Mouse (Mus musculus): ENCODE measurements around the gene Taar9. TPM values are rescaled to one million over a fixed set of nuclear protein-coding genes. Genes with fewer than 3 reads are reported as not detected.
A peak's percentile ranks its signal among the peaks of the same experiment; 100 is the strongest.
"Not testable (repeated sequence)": the region's sequence is repeated elsewhere in the genome, so short reads cannot be mapped to it uniquely, and the experiment has no call there.

The Taar9 gene
- polyA plus RNA-seq (2014; fragmentation: Nextera tagmentation; extraction: Ambion mirVana): not detected in 2 replicates

DNA sequence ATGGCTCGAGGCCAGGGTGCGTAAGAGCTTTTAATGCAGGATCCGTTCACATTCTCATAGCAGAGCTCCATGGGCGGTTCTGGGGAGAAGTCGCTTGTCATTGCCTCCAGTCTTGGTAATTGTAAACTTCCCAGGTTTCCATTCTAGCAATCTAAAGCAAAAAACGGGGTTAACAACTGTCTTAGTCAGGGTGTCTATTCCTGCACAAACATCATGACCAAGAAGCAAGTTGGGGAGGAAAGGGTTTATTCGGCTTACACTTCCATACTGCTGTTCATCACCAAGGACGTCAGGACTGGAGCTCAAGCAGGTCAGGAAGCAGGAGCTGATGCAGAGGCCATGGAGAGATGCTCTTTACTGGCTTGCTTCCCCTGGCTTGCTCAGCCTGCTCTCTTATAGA, at the start of gene Taar9:
Gene Taar9, minus strand, starts transcription at position 101 of the 400 bp plus-strand sequence.
- H3K9me3 ChIP-seq (ENCODE audit: control insufficient read depth, low read length); ATAC-seq (ENCODE audit: insufficient number of reproducible peaks, insufficient read depth, low FRiP score, low read depth): not testable (repeated sequence)
- 80% methylated on average over 8 of the region's 8 CpGs for WGBS

DNA sequence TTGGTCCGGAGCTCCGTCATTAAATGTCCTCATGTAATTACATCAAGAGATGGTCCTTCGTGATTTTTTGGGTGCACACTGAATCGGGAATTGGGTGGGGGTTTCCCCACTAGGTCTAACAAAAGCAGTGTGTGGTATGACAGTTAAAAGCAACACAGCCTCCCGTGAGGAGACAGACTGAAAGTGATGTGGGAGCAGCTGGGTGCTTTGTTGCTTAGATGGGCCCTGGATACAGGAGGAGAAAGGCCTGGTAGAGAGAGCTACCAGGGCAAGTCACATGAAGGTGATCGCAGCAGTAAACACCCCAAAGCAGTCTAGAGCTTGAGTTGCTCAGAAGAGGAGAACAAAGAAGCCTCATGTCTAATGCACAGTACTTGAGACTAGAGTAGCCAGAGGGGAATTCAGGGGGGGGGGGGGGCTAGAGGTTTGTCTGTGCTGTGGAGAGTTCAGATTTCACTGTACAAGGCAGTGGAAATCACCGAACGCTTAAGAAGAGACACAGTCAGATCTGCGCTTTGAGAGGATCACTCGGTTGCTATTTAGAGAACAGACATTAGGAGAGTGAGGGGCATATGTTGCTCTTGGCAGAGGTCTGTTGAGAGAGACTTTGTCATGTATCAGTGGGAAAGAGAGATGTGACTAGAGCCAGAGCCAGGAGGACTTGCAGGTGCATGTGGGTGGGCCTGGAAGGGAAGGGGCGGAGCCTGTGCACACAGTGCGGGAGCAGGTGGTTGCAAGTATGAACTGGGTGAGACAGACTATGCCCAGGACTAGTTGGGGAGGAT, 49.3 kb upstream of the Taar9 start:
- WGBS: 74% methylated on average over 12 of the region's 12 CpGs
- Histone ChIP-seq H3K4me1 (ENCODE audit: control insufficient read depth in 2 of 2, insufficient read depth in 2 of 2, low read length in 2 of 2) (peaks cover 4 to 15% of the 10 kb centered on the region in 2 experiments; a peak in 2 of 4 replicates), H3K4me3 (ENCODE audit: control insufficient read depth in 1 of 2, insufficient read depth in 1 of 2, low read depth in 1 of 2, low read length in 2 of 2) (no peak overlapping the region), H3K27me3 (ENCODE audit: control insufficient read depth, insufficient read depth, low read length) (no peaks in the 10 kb centered on the region), H3K27ac (replicated peaks in 1 of 2; ENCODE audit: control insufficient read depth in 1 of 2, insufficient read depth in 1 of 2, low read depth in 2 of 2, low read length in 2 of 2) (peak overlapping the region; percentile 27 to 41; a peak in 1 of 4 replicates), H3K9me3 (ENCODE audit: control insufficient read depth, low read length) (no peaks in the 10 kb centered on the region), H3K9ac (ENCODE audit: low read length) (no peak overlapping the region), H3K4me2 (ENCODE audit: low read length) (no peak overlapping the region), H3K36me3 (ENCODE audit: control insufficient read depth, insufficient read depth, low read length) (peaks cover 46% of the 10 kb centered on the region)
- 0 out of 2 replicates have a peak, but pooled peaks have one; percentile 17 for ATAC-seq (ENCODE audit: insufficient number of reproducible peaks, insufficient read depth, low FRiP score, low read depth)

More for the DNA sequence above, at the start of gene Taar9:
- not testable (repeated sequence) for H3K4me2 ChIP-seq (ENCODE audit: low read length); H3K4me1 ChIP-seq (ENCODE audit: control insufficient read depth in 2 of 2, insufficient read depth in 2 of 2, low read length in 2 of 2); H3K27ac ChIP-seq (replicated peaks in 1 of 2; ENCODE audit: control insufficient read depth in 1 of 2, insufficient read depth in 1 of 2, low read depth in 2 of 2, low read length in 2 of 2); H3K27me3 ChIP-seq (ENCODE audit: control insufficient read depth, insufficient read depth, low read length); H3K9ac ChIP-seq (ENCODE audit: low read length); H3K36me3 ChIP-seq (ENCODE audit: control insufficient read depth, insufficient read depth, low read length); H3K4me3 ChIP-seq (ENCODE audit: control insufficient read depth in 1 of 2, insufficient read depth in 1 of 2, low read depth in 1 of 2, low read length in 2 of 2)

DNA sequence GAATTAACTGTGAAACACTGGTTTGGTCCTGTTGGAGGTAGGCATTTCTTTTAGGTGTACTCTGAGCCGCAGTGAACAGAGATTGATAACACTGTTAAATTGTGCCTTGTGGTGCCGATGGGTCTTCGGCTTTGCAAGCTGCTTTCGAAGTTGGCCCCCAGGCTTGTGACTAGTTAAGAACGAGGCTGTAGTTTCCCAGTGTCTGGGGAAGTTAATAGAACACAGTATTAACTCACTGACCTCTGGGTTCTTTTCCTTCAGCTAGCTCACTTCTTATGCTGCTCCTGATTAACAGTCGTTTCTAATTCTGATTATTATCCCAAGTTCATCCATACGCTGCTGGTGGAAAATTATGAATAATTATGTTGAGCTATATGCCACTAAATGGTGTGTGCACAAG, 40.8 kb upstream of the Taar9 start:
- 25% methylated on average over 7 of the region's 7 CpGs for WGBS
- peak overlapping the region; percentile 91 for H3K9ac ChIP-seq (ENCODE audit: low read length)
- peak overlapping the region; percentile 69 for H3K4me2 ChIP-seq (ENCODE audit: low read length)
- no peaks in the 10 kb centered on the region for H3K9me3 ChIP-seq (ENCODE audit: control insufficient read depth, low read length)
- peaks cover 0 to 12% of the 10 kb centered on the region in 2 experiments; a peak in 1 of 4 replicates for H3K4me1 ChIP-seq (ENCODE audit: control insufficient read depth in 2 of 2, insufficient read depth in 2 of 2, low read length in 2 of 2)
- H3K4me3 ChIP-seq (ENCODE audit: control insufficient read depth in 1 of 2, insufficient read depth in 1 of 2, low read depth in 1 of 2, low read length in 2 of 2): peak overlapping the region; percentile 38 to 76
- ATAC-seq (ENCODE audit: insufficient number of reproducible peaks, insufficient read depth, low FRiP score, low read depth): no peak
- no peaks in the 10 kb centered on the region for H3K27me3 ChIP-seq (ENCODE audit: control insufficient read depth, insufficient read depth, low read length)
- no peak overlapping the region for H3K27ac ChIP-seq (replicated peaks in 1 of 2; ENCODE audit: control insufficient read depth in 1 of 2, insufficient read depth in 1 of 2, low read depth in 2 of 2, low read length in 2 of 2)
- peaks cover 23% of the 10 kb centered on the region for H3K36me3 ChIP-seq (ENCODE audit: control insufficient read depth, insufficient read depth, low read length)

DNA sequence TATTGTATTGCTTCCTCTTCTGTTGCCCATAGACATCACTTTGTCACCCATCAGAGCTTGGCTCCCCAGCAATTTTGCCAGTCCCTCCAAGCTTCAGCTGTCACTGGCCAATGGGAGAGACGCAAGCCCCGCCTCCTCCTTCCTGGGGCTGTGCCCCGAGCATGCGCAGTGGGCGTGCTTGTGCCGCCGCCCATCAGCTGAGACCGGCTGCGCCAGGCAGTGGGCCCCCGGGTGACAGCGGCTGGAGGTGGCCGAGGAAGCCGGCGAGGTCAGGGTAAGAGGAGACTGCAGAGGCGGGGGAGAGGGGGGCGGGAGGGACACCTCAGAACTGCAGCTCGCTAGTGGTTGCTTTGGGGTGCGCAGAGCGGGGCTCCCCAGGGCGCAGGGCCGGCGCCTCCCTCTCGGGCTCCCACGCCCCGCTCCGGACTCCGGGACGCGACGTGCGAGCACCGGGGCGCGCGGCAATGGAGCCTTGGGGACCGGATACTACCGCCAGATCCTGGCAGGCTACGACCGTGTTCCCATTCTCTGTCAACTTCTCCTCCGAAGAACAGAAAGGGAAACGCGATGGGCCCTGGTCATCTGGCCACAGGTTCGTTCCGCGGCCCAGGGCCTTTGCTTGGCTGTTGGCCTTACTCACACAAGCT, 39.9 kb upstream of the Taar9 start, which contains the start of gene Stx7:
Gene Stx7, plus strand, starts transcription at position 168 of the 647 bp plus-strand sequence.
- Histone ChIP-seq H3K9me3 (ENCODE audit: control insufficient read depth, low read length) (no peaks in the 10 kb centered on the region), H3K4me3 (ENCODE audit: control insufficient read depth in 1 of 2, insufficient read depth in 1 of 2, low read depth in 1 of 2, low read length in 2 of 2) (peak within 1 kb of the TSS; percentile 76 to 99), H3K27ac (replicated peaks in 1 of 2; ENCODE audit: control insufficient read depth in 1 of 2, insufficient read depth in 1 of 2, low read depth in 2 of 2, low read length in 2 of 2) (peak within 1 kb of the TSS; percentile 79 to 80), H3K4me2 (ENCODE audit: low read length) (peak within 1 kb of the TSS; percentile 69), H3K36me3 (ENCODE audit: control insufficient read depth, insufficient read depth, low read length) (peaks cover 17% of the 10 kb centered on the region), H3K27me3 (ENCODE audit: control insufficient read depth, insufficient read depth, low read length) (no peaks in the 10 kb centered on the region), H3K4me1 (ENCODE audit: control insufficient read depth in 2 of 2, insufficient read depth in 2 of 2, low read length in 2 of 2) (peaks cover 0 to 12% of the 10 kb centered on the region in 2 experiments; a peak in 1 of 4 replicates), H3K9ac (ENCODE audit: low read length) (peak within 1 kb of the TSS; percentile 91)
- 0% methylated on average over 44 of the region's 45 CpGs for WGBS
- peak; percentile 96 for ATAC-seq (ENCODE audit: insufficient number of reproducible peaks, insufficient read depth, low FRiP score, low read depth)

DNA sequence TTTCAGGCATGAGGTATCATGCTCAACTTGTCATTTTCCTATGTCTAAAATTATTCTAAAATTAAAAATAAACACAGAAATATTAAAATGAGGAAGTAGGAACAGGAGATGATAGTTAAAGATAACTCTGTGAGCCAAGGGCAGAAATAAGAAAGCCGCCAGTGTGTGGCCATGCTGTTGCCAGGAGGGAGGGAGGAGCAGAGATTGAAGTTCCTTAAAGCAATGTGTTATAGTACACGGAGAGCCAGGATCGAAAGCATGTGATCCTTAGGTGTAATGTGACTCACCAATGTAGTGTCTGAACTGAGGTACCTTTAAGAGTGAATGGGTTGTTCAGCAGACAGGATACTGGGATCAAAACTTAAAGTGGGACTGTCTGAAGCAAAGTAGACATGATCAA, 33.4 kb upstream of the Taar9 start:
- H3K4me1 ChIP-seq (ENCODE audit: control insufficient read depth in 2 of 2, insufficient read depth in 2 of 2, low read length in 2 of 2): no peaks in the 10 kb centered on the region
- H3K27ac ChIP-seq (replicated peaks in 1 of 2; ENCODE audit: control insufficient read depth in 1 of 2, insufficient read depth in 1 of 2, low read depth in 2 of 2, low read length in 2 of 2): no peak overlapping the region
- no peaks in the 10 kb centered on the region for H3K9me3 ChIP-seq (ENCODE audit: control insufficient read depth, low read length)
- H3K36me3 ChIP-seq (ENCODE audit: control insufficient read depth, insufficient read depth, low read length): no peaks in the 10 kb centered on the region
- H3K4me3 ChIP-seq (ENCODE audit: control insufficient read depth in 1 of 2, insufficient read depth in 1 of 2, low read depth in 1 of 2, low read length in 2 of 2): no peak overlapping the region
- no peaks in the 10 kb centered on the region for H3K27me3 ChIP-seq (ENCODE audit: control insufficient read depth, insufficient read depth, low read length)
- ATAC-seq (ENCODE audit: insufficient number of reproducible peaks, insufficient read depth, low FRiP score, low read depth): no peak
- WGBS: 77% methylated on average over 3 of the region's 3 CpGs
- no peak overlapping the region for H3K9ac ChIP-seq (ENCODE audit: low read length)
- no peak overlapping the region for H3K4me2 ChIP-seq (ENCODE audit: low read length)

DNA sequence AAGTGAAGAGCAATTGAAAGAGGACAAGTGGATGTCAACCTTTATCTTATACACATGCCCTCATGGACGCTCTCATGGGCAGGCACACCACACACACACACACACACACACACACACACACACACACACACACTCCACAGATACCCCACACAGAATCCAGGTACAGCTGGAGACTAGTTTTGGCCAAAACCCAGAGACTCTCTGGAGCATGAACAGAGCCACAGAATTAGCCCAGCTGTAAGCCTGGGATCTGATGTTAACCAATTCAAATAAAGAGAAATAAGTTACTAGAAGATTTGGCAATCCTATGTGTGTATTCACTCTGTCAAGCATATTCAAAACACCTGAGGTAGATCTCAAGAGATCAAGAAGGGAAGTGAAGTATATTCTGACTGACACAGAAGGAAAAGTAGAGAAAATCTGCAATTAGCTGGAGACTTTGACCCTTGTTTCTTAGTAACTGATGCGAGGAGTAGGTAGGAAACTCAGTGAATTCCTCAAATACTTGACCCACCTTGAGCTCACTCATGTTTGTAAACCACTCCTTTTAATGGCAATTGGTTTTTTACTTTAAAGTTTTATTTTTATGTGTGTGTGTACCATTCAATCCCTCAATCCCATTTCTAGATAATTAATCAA, 29.4 kb upstream of the Taar9 start:
- WGBS: 56% methylated on average over 2 of the region's 2 CpGs
- Histone ChIP-seq H3K27ac (replicated peaks in 1 of 2; ENCODE audit: control insufficient read depth in 1 of 2, insufficient read depth in 1 of 2, low read depth in 2 of 2, low read length in 2 of 2) (no peak overlapping the region), H3K4me2 (ENCODE audit: low read length) (no peak overlapping the region), H3K4me3 (ENCODE audit: control insufficient read depth in 1 of 2, insufficient read depth in 1 of 2, low read depth in 1 of 2, low read length in 2 of 2) (no peak overlapping the region), H3K36me3 (ENCODE audit: control insufficient read depth, insufficient read depth, low read length) (no peaks in the 10 kb centered on the region), H3K9ac (ENCODE audit: low read length) (no peak overlapping the region), H3K9me3 (ENCODE audit: control insufficient read depth, low read length) (no peaks in the 10 kb centered on the region), H3K4me1 (ENCODE audit: control insufficient read depth in 2 of 2, insufficient read depth in 2 of 2, low read length in 2 of 2) (no peaks in the 10 kb centered on the region), H3K27me3 (ENCODE audit: control insufficient read depth, insufficient read depth, low read length) (no peaks in the 10 kb centered on the region)
- ATAC-seq (ENCODE audit: insufficient number of reproducible peaks, insufficient read depth, low FRiP score, low read depth): no peak

DNA sequence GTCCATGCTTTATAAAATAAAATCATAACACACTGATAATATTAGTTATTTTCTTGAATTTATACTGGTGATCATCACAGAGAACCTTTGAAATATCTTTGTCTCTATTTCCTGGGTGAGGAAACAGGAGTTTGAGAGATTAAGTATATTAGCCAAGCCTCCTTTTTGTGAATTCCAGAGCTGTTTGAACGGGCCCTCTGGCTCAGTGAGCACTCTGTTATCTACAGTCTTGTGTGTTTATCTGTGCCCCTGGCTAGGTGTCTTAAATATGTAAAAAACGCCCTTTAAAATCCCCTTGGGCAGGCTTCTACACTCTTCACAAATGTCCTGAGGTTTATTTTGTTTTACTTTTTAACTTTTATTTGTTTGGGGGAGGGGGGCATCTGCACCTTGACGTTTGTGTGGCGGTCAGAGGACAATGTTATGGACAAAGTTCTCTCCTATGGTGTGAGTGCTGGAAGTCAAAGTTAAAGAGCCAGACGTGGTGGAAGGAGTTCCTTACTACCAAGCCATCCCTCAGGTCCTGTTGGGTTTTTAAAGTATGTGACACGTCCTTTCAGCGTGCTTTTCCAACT, 24.8 kb upstream of the Taar9 start:
- no peak overlapping the region for H3K27ac ChIP-seq (replicated peaks in 1 of 2; ENCODE audit: control insufficient read depth in 1 of 2, insufficient read depth in 1 of 2, low read depth in 2 of 2, low read length in 2 of 2)
- 32% methylated on average over 7 of the region's 7 CpGs for WGBS

More for the DNA sequence above, 24.8 kb upstream of the Taar9 start:
- no peaks in the 10 kb centered on the region for H3K36me3 ChIP-seq (ENCODE audit: control insufficient read depth, insufficient read depth, low read length)
- H3K4me1 ChIP-seq (ENCODE audit: control insufficient read depth in 2 of 2, insufficient read depth in 2 of 2, low read length in 2 of 2): peaks cover 0 to 11% of the 10 kb centered on the region in 2 experiments; a peak in 2 of 4 replicates
- H3K9me3 ChIP-seq (ENCODE audit: control insufficient read depth, low read length): no peaks in the 10 kb centered on the region
- no peak overlapping the region for H3K4me2 ChIP-seq (ENCODE audit: low read length)
- ATAC-seq (ENCODE audit: insufficient number of reproducible peaks, insufficient read depth, low FRiP score, low read depth): no peak
- no peaks in the 10 kb centered on the region for H3K27me3 ChIP-seq (ENCODE audit: control insufficient read depth, insufficient read depth, low read length)
- H3K4me3 ChIP-seq (ENCODE audit: control insufficient read depth in 1 of 2, insufficient read depth in 1 of 2, low read depth in 1 of 2, low read length in 2 of 2): no peak overlapping the region
- H3K9ac ChIP-seq (ENCODE audit: low read length): no peak overlapping the region
